Mouse (Mus musculus): ENCODE results near the gene Golph3.

DNA sequence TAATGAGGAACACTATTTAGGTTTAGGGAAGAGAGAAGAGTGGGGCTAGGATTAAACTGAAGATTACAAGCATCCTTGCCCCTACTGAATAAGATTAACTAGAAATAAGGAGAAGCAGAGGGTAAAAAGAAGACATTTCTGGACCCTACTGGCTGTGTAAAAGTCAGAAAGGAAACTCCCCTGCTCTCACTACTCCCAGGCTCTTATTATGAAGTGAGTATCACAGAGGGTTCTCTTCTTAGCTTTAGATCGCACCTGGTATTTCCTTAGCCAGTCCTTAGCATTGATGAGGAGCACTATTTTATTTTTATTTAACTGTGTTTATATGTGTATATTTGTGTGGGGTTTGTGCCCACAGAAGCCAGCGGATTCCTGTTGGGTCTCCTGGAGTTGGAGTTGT, 25.0 kb upstream of the Golph3 start:
- TF ChIP-seq CTCF (IDR thresholded peaks at IDR 0.05; ENCODE audit: borderline replicate concordance, insufficient read depth, low read depth, low read length) = no peak
- no peak for TF ChIP-seq POLR2A (IDR thresholded peaks at IDR 0.05; ENCODE audit: borderline replicate concordance, insufficient read depth, low read length)
